Mouse (Mus musculus) kidney, postnatal 36 days (tissue): ENCODE measurements around the gene Alox5.

Experiments used
- DNase-seq, 2 experiments: peaks; one replicate each; pipeline ENCODE4 v3.0.0; 2021 to 2022; ENCODE audit warnings: mixed read lengths in 2 of 2

Alox5 gene

GRCm38 (mm10) chr6:116417518-116418315, 43.3 kb downstream of the Alox5 start:
- peak in 1 of 2 experiments; percentile 67 for DNase-seq

- DNase-seq: no peak
These were observed 44.9 kb downstream of the Alox5 start for GRCm38 (mm10) chr6:116416000-116416552.

- peak; percentile 29 to 53 for DNase-seq
These were observed 45.8 kb downstream of the Alox5 start for GRCm38 (mm10) chr6:116415126-116415676.

GRCm38 (mm10) chr6:116412546-116413325, 48.2 kb downstream of the Alox5 start:
- DNase-seq: no peak

GRCm38 (mm10) chr6:116411716-116412115, 49.3 kb downstream of the Alox5 start:
- DNase-seq: no peak

GRCm38 (mm10) chr6:116410436-116410835, 50.5 kb downstream of the Alox5 start:
- no peak for DNase-seq

GRCm38 (mm10) chr6:116407956-116408657, 52.9 kb downstream of the Alox5 start:
- DNase-seq: no peak

GRCm38 (mm10) chr6:116407216-116407615, 53.8 kb downstream of the Alox5 start:
- no peak for DNase-seq

- no peak for DNase-seq
These were observed 54.3 kb downstream of the Alox5 start for GRCm38 (mm10) chr6:116406680-116407079.

- DNase-seq: no peak
These were observed 54.8 kb downstream of the Alox5 start for GRCm38 (mm10) chr6:116406152-116406551.

- no peak for DNase-seq
These were observed 55.3 kb downstream of the Alox5 start for GRCm38 (mm10) chr6:116405715-116406114.

- DNase-seq: no peak
These were observed 55.7 kb downstream of the Alox5 start for GRCm38 (mm10) chr6:116405243-116405642.

- DNase-seq: no peak
These were observed 58.6 kb downstream of the Alox5 start for GRCm38 (mm10) chr6:116402426-116402825.

- DNase-seq: no peak
These were observed 59.1 kb downstream of the Alox5 start for GRCm38 (mm10) chr6:116401746-116402423.

- no peak for DNase-seq
These were observed 62.8 kb downstream of the Alox5 start for GRCm38 (mm10) chr6:116398136-116398535.

GRCm38 (mm10) chr6:116397621-116398020, 63.4 kb downstream of the Alox5 start:
- no peak for DNase-seq

- no peak for DNase-seq
These were observed 65.9 kb downstream of the Alox5 start for GRCm38 (mm10) chr6:116394916-116395648.

- no peak for DNase-seq
These were observed 71.5 kb downstream of the Alox5 start for GRCm38 (mm10) chr6:116389481-116389880.

GRCm38 (mm10) chr6:116388068-116388467, 72.9 kb downstream of the Alox5 start:
- DNase-seq: no peak

GRCm38 (mm10) chr6:116386506-116386905, 74.5 kb downstream of the Alox5 start:
- no peak for DNase-seq

GRCm38 (mm10) chr6:116386045-116386415, 74.9 kb downstream of the Alox5 start:
- DNase-seq: peak; percentile 73 to 75
